Mouse (Mus musculus): Measurements from ENCODE around the gene Apoc3. TPM values are rescaled to one million over a fixed set of nuclear protein-coding genes. Genes with fewer than 3 reads are reported as not detected.

Apoc3 gene
- total RNA-seq, 2 experiments from 2014 or later: 1.4 TPM; not detected in 1

GRCm38 (mm10) chr9:46235649-46236048 lies 213 bp upstream of the Apoc3 start:
- intact Hi-C loops (cut with DNase I): no loop called here
- DNase-seq (ENCODE audit: low spot score in 2 of 2): no peak

GRCm38 (mm10) chr9:46235196-46235595 lies 240 bp downstream of the Apoc3 start:
- DNase-seq (ENCODE audit: low spot score in 2 of 2): no peak
- intact Hi-C loops (cut with DNase I): no loop called here

- no peak for DNase-seq (ENCODE audit: low spot score in 2 of 2)
- intact Hi-C loops (cut with DNase I): no loop called here
Measured at GRCm38 (mm10) chr9:46230450-46230975, 4.9 kb downstream of the Apoc3 start.

GRCm38 (mm10) chr9:46229573-46230449 lies 5.6 kb downstream of the Apoc3 start:
- intact Hi-C loops (cut with DNase I): no loop called here
- peak; percentile 90 to 92 for DNase-seq (ENCODE audit: low spot score in 2 of 2)

GRCm38 (mm10) chr9:46228491-46228890 lies 6.9 kb downstream of the Apoc3 start, which contains the start of gene Apoa1:
Apoa1 (plus strand) TSS chr9:46228580.
- intact Hi-C loops (cut with DNase I): no loop called here

GRCm38 (mm10) chr9:46227064-46227614 lies 8.3 kb downstream of the Apoc3 start:
- intact Hi-C loops (cut with DNase I): no loop called here
- no peak for DNase-seq (ENCODE audit: low spot score in 2 of 2)

More at GRCm38 (mm10) chr9:46228491-46228890, 6.9 kb downstream of the Apoc3 start, which contains the start of gene Apoa1:
- no peak for DNase-seq (ENCODE audit: low spot score in 2 of 2)

GRCm38 (mm10) chr9:46224945-46225660 lies 10.3 kb downstream of the Apoc3 start:
- intact Hi-C loops (cut with DNase I): no loop called here

GRCm38 (mm10) chr9:46224101-46224500 lies 11.3 kb downstream of the Apoc3 start:
- DNase-seq (ENCODE audit: low spot score in 2 of 2): no peak
- intact Hi-C loops (cut with DNase I): no loop called here

More at GRCm38 (mm10) chr9:46224945-46225660, 10.3 kb downstream of the Apoc3 start:
- DNase-seq (ENCODE audit: low spot score in 2 of 2): no peak

- intact Hi-C loops (cut with DNase I): no loop called here
Measured at GRCm38 (mm10) chr9:46223090-46223489, 12.3 kb downstream of the Apoc3 start.

GRCm38 (mm10) chr9:46218176-46218575 lies 17.3 kb downstream of the Apoc3 start:
- intact Hi-C loops (cut with DNase I): no loop called here
- no peak for DNase-seq (ENCODE audit: low spot score in 2 of 2)

More at GRCm38 (mm10) chr9:46223090-46223489, 12.3 kb downstream of the Apoc3 start:
- no peak for DNase-seq (ENCODE audit: low spot score in 2 of 2)

GRCm38 (mm10) chr9:46216744-46217470 lies 18.5 kb downstream of the Apoc3 start:
- intact Hi-C loops (cut with DNase I): no loop called here
- no peak for DNase-seq (ENCODE audit: low spot score in 2 of 2)

GRCm38 (mm10) chr9:46215338-46216322 lies 19.8 kb downstream of the Apoc3 start:
- intact Hi-C loops (cut with DNase I): no loop called here
- DNase-seq (ENCODE audit: low spot score in 2 of 2): no peak

GRCm38 (mm10) chr9:46214946-46215337 lies 20.5 kb downstream of the Apoc3 start:
- DNase-seq (ENCODE audit: low spot score in 2 of 2): no peak
- intact Hi-C loops (cut with DNase I): no loop called here

- DNase-seq (ENCODE audit: low spot score in 2 of 2): no peak
- intact Hi-C loops (cut with DNase I): no loop called here
Measured at GRCm38 (mm10) chr9:46214276-46214675, 21.2 kb downstream of the Apoc3 start.

- intact Hi-C loops (cut with DNase I): no loop called here
Measured at GRCm38 (mm10) chr9:46210473-46210872, 25.0 kb downstream of the Apoc3 start.

GRCm38 (mm10) chr9:46208401-46208974 lies 26.9 kb downstream of the Apoc3 start:
- DNase-seq (ENCODE audit: low spot score in 2 of 2): no peak
- intact Hi-C loops (cut with DNase I): no loop called here

More at GRCm38 (mm10) chr9:46210473-46210872, 25.0 kb downstream of the Apoc3 start:
- no peak for DNase-seq (ENCODE audit: low spot score in 2 of 2)

- intact Hi-C loops (cut with DNase I): no loop called here
- no peak for DNase-seq (ENCODE audit: low spot score in 2 of 2)
Measured at GRCm38 (mm10) chr9:46207501-46207869, 28.0 kb downstream of the Apoc3 start.
